Mouse (Mus musculus) limb, embryonic 15.5 days (tissue): Measurements from ENCODE around the gene Adgb. TPM values are rescaled to one million over a fixed set of nuclear protein-coding genes. Genes with fewer than 3 reads are reported as not detected.
"Not testable (repeated sequence)": the region's sequence is repeated elsewhere in the genome, so short reads cannot be mapped to it uniquely, and the experiment has no call there.

Experiments used
- ATAC-seq: fragments of 200-750 bp; cut with Nextera tagmentation; 2 replicates; pipeline ENCODE4 v1.8.0; 2017; ENCODE audit warnings: low read depth, moderate TSS enrichment; ENCODE audit not compliant: insufficient number of reproducible peaks, low FRiP score, low TSS enrichment
- H3K27ac ChIP-seq: fragments of 300-500 bp; sonication (generic); 2 replicates; pipeline ENCODE4 v1.5.1; 2015; ENCODE audit warnings: moderate library complexity, mild to moderate bottlenecking, inconsistent platforms
- H3K27me3 ChIP-seq: fragments of 300-500 bp; sonication (generic); 2 replicates; pipeline ENCODE4 v1.6.1; 2015; ENCODE audit warnings: inconsistent platforms
- H3K36me3 ChIP-seq: fragments of 300-500 bp; sonication (generic); 2 replicates; pipeline ENCODE4 v1.6.1; 2015; ENCODE audit warnings: inconsistent platforms
- H3K4me1 ChIP-seq: fragments of 300-500 bp; sonication (generic); 2 replicates; pipeline ENCODE4 v1.6.1; 2015; ENCODE audit warnings: inconsistent platforms
- H3K4me2 ChIP-seq: fragments of 300-500 bp; sonication (generic); 2 replicates; pipeline ENCODE4 v1.6.1; 2015; ENCODE audit warnings: mild to moderate bottlenecking, inconsistent platforms
- H3K4me3 ChIP-seq: fragments of 300-500 bp; sonication (generic); 2 replicates; pipeline ENCODE4 v1.5.1; 2015; ENCODE audit warnings: mild to moderate bottlenecking, inconsistent platforms
- H3K9ac ChIP-seq: fragments of 300-500 bp; sonication (generic); 2 replicates; pipeline ENCODE4 v1.6.1; 2015; ENCODE audit warnings: inconsistent platforms
- H3K9me3 ChIP-seq: fragments of 300-500 bp; sonication (generic); 2 replicates; pipeline ENCODE4 v1.6.1; 2016; ENCODE audit warnings: inconsistent platforms
- WGBS: fragments of 180-500 bp; shearing (Covaris S2); methylation state at CpG from one replicate; pipeline ENCODE4 v1.1.7; 2015; 5-methylcytosine and 5-hydroxymethylcytosine counted together
- polyA plus RNA-seq: library from polyadenylated mRNA; unstranded; fragments of >200 nt; fragmentation: Nextera tagmentation; extraction: Ambion mirVana; gene quantifications from 2 replicates; pipeline ENCODE4 v1.2.1, GENCODE M21; 2015

Adgb gene
- 0.10 and 0.16 TPM in 2 replicates for polyA plus RNA-seq

GRCm38 (mm10) chr10:10471961-10472610 lies at the start of gene Adgb:
Gene Adgb (minus strand): TSS chr10:10472326.
- peak within 1 kb of the TSS; percentile 40 for H3K4me2 ChIP-seq
- H3K27ac ChIP-seq = no peak within 1 kb of the TSS
- H3K36me3 ChIP-seq = no peaks in the 10 kb centered on the region
- 7% methylated on average over 22 of the region's 22 CpGs for WGBS
- peaks cover 7% of the 10 kb centered on the region for H3K4me1 ChIP-seq
- H3K4me3 ChIP-seq = peak within 1 kb of the TSS; percentile 22
- H3K9ac ChIP-seq = no peak within 1 kb of the TSS
- no peaks in the 10 kb centered on the region for H3K9me3 ChIP-seq
- no peaks in the 10 kb centered on the region for H3K27me3 ChIP-seq
- 0 out of 2 replicates have a peak, but pooled peaks have one; percentile 61 for ATAC-seq

- no peak overlapping the region for H3K9ac ChIP-seq
- no peaks in the 10 kb centered on the region for H3K36me3 ChIP-seq
- H3K4me3 ChIP-seq = no peak overlapping the region
- no peak for ATAC-seq
- no peaks in the 10 kb centered on the region for H3K9me3 ChIP-seq
- H3K4me2 ChIP-seq = no peak overlapping the region
- H3K27ac ChIP-seq = no peak overlapping the region
- H3K27me3 ChIP-seq = no peaks in the 10 kb centered on the region
- H3K4me1 ChIP-seq = no peaks in the 10 kb centered on the region
- 71% methylated on average over 1 of the region's 1 CpGs for WGBS
These were observed 8.0 kb upstream of the Adgb start for GRCm38 (mm10) chr10:10480139-10480538.

- H3K27ac ChIP-seq = not testable (repeated sequence)
- WGBS = 56% methylated on average over 10 of the region's 10 CpGs
These were observed 5.3 kb upstream of the Adgb start for GRCm38 (mm10) chr10:10477429-10477828.

GRCm38 (mm10) chr10:10476956-10477355 lies 4.8 kb upstream of the Adgb start:
- ATAC-seq = no peak
- peaks cover 6% of the 10 kb centered on the region for H3K4me1 ChIP-seq
- H3K36me3 ChIP-seq = no peaks in the 10 kb centered on the region
- no peak overlapping the region for H3K4me3 ChIP-seq
- no peaks in the 10 kb centered on the region for H3K9me3 ChIP-seq
- WGBS = 45% methylated on average over 5 of the region's 5 CpGs
- H3K4me2 ChIP-seq = no peak overlapping the region
- H3K27me3 ChIP-seq = no peaks in the 10 kb centered on the region
- H3K27ac ChIP-seq = no peak overlapping the region
- no peak overlapping the region for H3K9ac ChIP-seq

More at GRCm38 (mm10) chr10:10477429-10477828, 5.3 kb upstream of the Adgb start:
- H3K4me2 ChIP-seq, H3K4me3 ChIP-seq, ATAC-seq, H3K9me3 ChIP-seq, H3K27me3 ChIP-seq, H3K36me3 ChIP-seq, H3K4me1 ChIP-seq, H3K9ac ChIP-seq: not testable (repeated sequence)

- Histone ChIP-seq H3K36me3 (no peaks in the 10 kb centered on the region), H3K27me3 (no peaks in the 10 kb centered on the region), H3K4me2 (no peak overlapping the region), H3K4me1 (peaks cover 7% of the 10 kb centered on the region), H3K9me3 (no peaks in the 10 kb centered on the region), H3K9ac (no peak overlapping the region), H3K4me3 (no peak overlapping the region), H3K27ac (no peak overlapping the region)
- 75% methylated on average over 2 of the region's 2 CpGs for WGBS
- no peak for ATAC-seq
These were observed 4.4 kb upstream of the Adgb start for GRCm38 (mm10) chr10:10476549-10476948.

- Histone ChIP-seq H3K9me3 (no peaks in the 10 kb centered on the region), H3K4me1 (peaks cover 7% of the 10 kb centered on the region), H3K36me3 (no peaks in the 10 kb centered on the region), H3K27ac (no peak overlapping the region), H3K9ac (no peak overlapping the region), H3K27me3 (no peaks in the 10 kb centered on the region), H3K4me2 (no peak overlapping the region), H3K4me3 (no peak overlapping the region)
- ATAC-seq = no peak
- 29% methylated on average over 6 of the region's 6 CpGs for WGBS
These were observed 3.2 kb downstream of the Adgb start for GRCm38 (mm10) chr10:10468699-10469547.

- ATAC-seq = no peak
- Histone ChIP-seq H3K9ac (no peak overlapping the region), H3K4me3 (no peak overlapping the region), H3K9me3 (no peaks in the 10 kb centered on the region), H3K27me3 (no peaks in the 10 kb centered on the region), H3K4me1 (no peaks in the 10 kb centered on the region), H3K4me2 (no peak overlapping the region), H3K27ac (no peak overlapping the region), H3K36me3 (no peaks in the 10 kb centered on the region)
- 56% methylated on average over 2 of the region's 2 CpGs for WGBS
These were observed 12.0 kb downstream of the Adgb start for GRCm38 (mm10) chr10:10460113-10460512.

- Histone ChIP-seq H3K36me3 (no peaks in the 10 kb centered on the region), H3K27ac (no peak overlapping the region), H3K4me1 (no peaks in the 10 kb centered on the region), H3K27me3 (no peaks in the 10 kb centered on the region), H3K9ac (no peak overlapping the region), H3K9me3 (no peaks in the 10 kb centered on the region), H3K4me2 (no peak overlapping the region), H3K4me3 (no peak overlapping the region)
- no peak for ATAC-seq
- WGBS = 71% methylated on average over 5 of the region's 5 CpGs
These were observed 15.1 kb downstream of the Adgb start for GRCm38 (mm10) chr10:10456991-10457390.

- WGBS = 66% methylated on average over 3 of the region's 3 CpGs
- no peak overlapping the region for H3K4me3 ChIP-seq
- H3K4me1 ChIP-seq = no peaks in the 10 kb centered on the region
- H3K9ac ChIP-seq = no peak overlapping the region
- H3K4me2 ChIP-seq = no peak overlapping the region
- no peaks in the 10 kb centered on the region for H3K9me3 ChIP-seq
- no peaks in the 10 kb centered on the region for H3K36me3 ChIP-seq
- H3K27me3 ChIP-seq = no peaks in the 10 kb centered on the region
- H3K27ac ChIP-seq = no peak overlapping the region
- no peak for ATAC-seq
These were observed 23.1 kb downstream of the Adgb start for GRCm38 (mm10) chr10:10449067-10449466.

GRCm38 (mm10) chr10:10444841-10445466 lies 27.2 kb downstream of the Adgb start:
- no peaks in the 10 kb centered on the region for H3K9me3 ChIP-seq
- H3K36me3 ChIP-seq = no peaks in the 10 kb centered on the region
- no peak overlapping the region for H3K27ac ChIP-seq
- H3K4me3 ChIP-seq = no peak overlapping the region
- no peak overlapping the region for H3K4me2 ChIP-seq
- no peaks in the 10 kb centered on the region for H3K27me3 ChIP-seq
- H3K9ac ChIP-seq = no peak overlapping the region
- no peak for ATAC-seq
- H3K4me1 ChIP-seq = no peaks in the 10 kb centered on the region
- WGBS = 34% methylated on average over 3 of the region's 3 CpGs

GRCm38 (mm10) chr10:10443558-10443957 lies 28.6 kb downstream of the Adgb start:
- H3K9me3 ChIP-seq = no peaks in the 10 kb centered on the region
- H3K36me3 ChIP-seq = no peaks in the 10 kb centered on the region
- no peak for ATAC-seq
- H3K9ac ChIP-seq = no peak overlapping the region
- H3K27me3 ChIP-seq = no peaks in the 10 kb centered on the region
- no peaks in the 10 kb centered on the region for H3K4me1 ChIP-seq
- no peak overlapping the region for H3K27ac ChIP-seq
- H3K4me2 ChIP-seq = no peak overlapping the region
- H3K4me3 ChIP-seq = no peak overlapping the region

- ATAC-seq = no peak
- Histone ChIP-seq H3K36me3 (no peaks in the 10 kb centered on the region), H3K27ac (no peak overlapping the region), H3K9me3 (no peaks in the 10 kb centered on the region), H3K9ac (no peak overlapping the region), H3K4me1 (no peaks in the 10 kb centered on the region), H3K4me2 (no peak overlapping the region), H3K27me3 (no peaks in the 10 kb centered on the region), H3K4me3 (no peak overlapping the region)
- WGBS = 80% methylated on average over 1 of the region's 1 CpGs
These were observed 37.1 kb downstream of the Adgb start for GRCm38 (mm10) chr10:10435014-10435413.
